Mouse (Mus musculus): ENCODE data around the gene Bcl3.

- TF ChIP-seq CTCF (IDR thresholded peaks at IDR 0.05; ENCODE audit: extremely low read depth, insufficient read length, insufficient replicate concordance, low read depth, low read length) (peak; percentile 97), POLR2A (IDR thresholded peaks at IDR 0.05; ENCODE audit: low read depth, low read length) (no peak)
These were observed 32.6 kb downstream of the Bcl3 start for GRCm38 (mm10) chr7:19789904-19790347.

All from small intestine, adult 2 months (tissue).